Mouse (Mus musculus) intestine, embryonic 14.5 days (tissue): ENCODE measurements at regions not wholly inside any gene's neighbourhood (a gene's known extent, or its start where the extent isn't known, plus 50 kb on each side); places are given as distances from the start of the nearest gene placed in this dataset.

Source experiments
- ATAC-seq: fragments of 200-750 bp; cut with Nextera tagmentation; replicated peaks from 2 replicates; pipeline ENCODE4 v1.8.0; 2017; ENCODE audit warnings: low read depth, moderate number of reproducible peaks, moderate TSS enrichment, moderate library complexity; ENCODE audit not compliant: low FRiP score, low TSS enrichment
- DNase-seq: peaks from one replicate; pipeline ENCODE4 v3.0.0-alpha.2; 2018; ENCODE audit warnings: low spot score
- H3K27ac ChIP-seq: fragments of 300-500 bp; sonication (generic); 2 replicates; pipeline ENCODE4 v1.5.1; 2014; ENCODE audit warnings: low read depth, mild to moderate bottlenecking, control low read depth
- H3K27me3 ChIP-seq: fragments of 300-500 bp; sonication (generic); replicated peaks from 2 replicates; pipeline ENCODE4 v1.6.1; 2014; ENCODE audit warnings: low read length, control low read depth; ENCODE audit not compliant: control insufficient read depth, insufficient read depth
- H3K36me3 ChIP-seq: fragments of 300-500 bp; sonication (generic); 2 replicates; pipeline ENCODE4 v1.6.1; 2014; ENCODE audit warnings: low read length, control low read depth; ENCODE audit not compliant: control insufficient read depth, insufficient read depth
- H3K4me1 ChIP-seq: fragments of 300-500 bp; sonication (generic); replicated peaks from 2 replicates; pipeline ENCODE4 v1.6.1; 2014; ENCODE audit warnings: low read length, control low read depth, mixed read lengths; ENCODE audit not compliant: control insufficient read depth, insufficient read depth
- H3K4me2 ChIP-seq: fragments of 300-500 bp; sonication (generic); 2 replicates; pipeline ENCODE4 v1.6.1; 2014; ENCODE audit warnings: low read length
- H3K4me3 ChIP-seq: fragments of 300-500 bp; sonication (generic); 2 replicates; pipeline ENCODE4 v1.5.1; 2014; ENCODE audit warnings: low read depth, low read length, control low read depth, mixed read lengths
- H3K9ac ChIP-seq: fragments of 300-500 bp; sonication (generic); 2 replicates; pipeline ENCODE4 v1.6.1; 2014; ENCODE audit warnings: mild to moderate bottlenecking, low read length
- H3K9me3 ChIP-seq: fragments of 300-500 bp; sonication (generic); 2 replicates; pipeline ENCODE4 v1.6.1; 2016; ENCODE audit warnings: low read length, control low read depth; ENCODE audit not compliant: control insufficient read depth
- WGBS: fragments of 180-500 bp; shearing (Covaris S2); extraction: QIAGEN DNeasy Blood & Tissue Kit; methylation state at CpG from one replicate; pipeline ENCODE4 v1.1.7; 2014; 5-methylcytosine and 5-hydroxymethylcytosine counted together

GRCm38 (mm10) chr7:74928226-74928927 is 373.8 kb upstream of the Slco3a1 start:
- Histone ChIP-seq H3K27me3 (no peaks in the 10 kb centered on the region), H3K9me3 (no peaks in the 10 kb centered on the region), H3K36me3 (no peaks in the 10 kb centered on the region), H3K9ac (no peak overlapping the region), H3K4me2 (no peak overlapping the region), H3K27ac (no peak overlapping the region), H3K4me3 (no peak overlapping the region), H3K4me1 (no peaks in the 10 kb centered on the region; the same call in 1 of the 2 replicates)
- DNase-seq: no peak
- 66% methylated on average over 6 of the region's 6 CpGs for WGBS
- no peak for ATAC-seq

GRCm38 (mm10) chr7:74926729-74927128 is 372.1 kb upstream of the Slco3a1 start:
- ATAC-seq (no peak), DNase-seq (no peak)
- Histone ChIP-seq H3K9ac (no peak overlapping the region), H3K27ac (peak overlapping the region; percentile 29; the same call in 1 of the 2 replicates), H3K36me3 (no peaks in the 10 kb centered on the region), H3K27me3 (no peaks in the 10 kb centered on the region), H3K4me1 (no peaks in the 10 kb centered on the region; the same call in 1 of the 2 replicates), H3K4me3 (no peak overlapping the region), H3K9me3 (no peaks in the 10 kb centered on the region), H3K4me2 (no peak overlapping the region)
- WGBS: 16% methylated on average over 2 of the region's 2 CpGs

GRCm38 (mm10) chr7:74924156-74924555 is 369.6 kb upstream of the Slco3a1 start:
- H3K36me3 ChIP-seq: no peaks in the 10 kb centered on the region
- WGBS: 85% methylated on average over 1 of the region's 1 CpGs
- H3K4me3 ChIP-seq: no peak overlapping the region
- no peak overlapping the region for H3K4me2 ChIP-seq
- H3K9ac ChIP-seq: no peak overlapping the region
- no peaks in the 10 kb centered on the region for H3K27me3 ChIP-seq
- H3K9me3 ChIP-seq: no peaks in the 10 kb centered on the region
- ATAC-seq (no peak), DNase-seq (no peak)
- no peak overlapping the region for H3K27ac ChIP-seq
- H3K4me1 ChIP-seq: no peaks in the 10 kb centered on the region; the same call in 1 of the 2 replicates

GRCm38 (mm10) chr7:74908311-74908962 is 353.9 kb upstream of the Slco3a1 start:
- no peak overlapping the region for H3K9ac ChIP-seq
- ATAC-seq (no peak), DNase-seq (no peak)
- H3K4me2 ChIP-seq: no peak overlapping the region
- no peak overlapping the region for H3K27ac ChIP-seq
- H3K27me3 ChIP-seq: no peaks in the 10 kb centered on the region
- 58% methylated on average over 3 of the region's 3 CpGs for WGBS
- no peak overlapping the region for H3K4me3 ChIP-seq
- no peaks in the 10 kb centered on the region for H3K4me1 ChIP-seq
- H3K36me3 ChIP-seq: no peaks in the 10 kb centered on the region
- H3K9me3 ChIP-seq: no peaks in the 10 kb centered on the region

GRCm38 (mm10) chr7:74907391-74907790 is 352.8 kb upstream of the Slco3a1 start:
- no peak overlapping the region for H3K4me2 ChIP-seq
- no peaks in the 10 kb centered on the region for H3K9me3 ChIP-seq
- no peak for ATAC-seq
- WGBS: 68% methylated on average over 1 of the region's 1 CpGs
- no peaks in the 10 kb centered on the region for H3K4me1 ChIP-seq
- H3K27ac ChIP-seq: no peak overlapping the region
- no peak overlapping the region for H3K9ac ChIP-seq
- H3K4me3 ChIP-seq: no peak overlapping the region
- no peak for DNase-seq
- no peaks in the 10 kb centered on the region for H3K27me3 ChIP-seq
- H3K36me3 ChIP-seq: no peaks in the 10 kb centered on the region

GRCm38 (mm10) chr7:74877466-74877865 is 322.9 kb upstream of the Slco3a1 start:
- DNase-seq: no peak
- 75% methylated on average over 3 of the region's 3 CpGs for WGBS

GRCm38 (mm10) chr7:74876667-74877066 is 322.1 kb upstream of the Slco3a1 start:
- ATAC-seq: no peak
- WGBS: 38% methylated on average over 4 of the region's 4 CpGs
- no peak for DNase-seq
- Histone ChIP-seq H3K4me2 (no peak overlapping the region), H3K4me3 (no peak overlapping the region), H3K27ac (no peak overlapping the region), H3K9me3 (no peaks in the 10 kb centered on the region), H3K4me1 (no peaks in the 10 kb centered on the region), H3K27me3 (no peaks in the 10 kb centered on the region), H3K36me3 (no peaks in the 10 kb centered on the region), H3K9ac (no peak overlapping the region)

More at GRCm38 (mm10) chr7:74877466-74877865, 322.9 kb upstream of the Slco3a1 start:
- Histone ChIP-seq H3K9ac (no peak overlapping the region), H3K27ac (no peak overlapping the region), H3K4me2 (no peak overlapping the region), H3K4me1 (no peaks in the 10 kb centered on the region), H3K27me3 (no peaks in the 10 kb centered on the region), H3K4me3 (no peak overlapping the region), H3K9me3 (no peaks in the 10 kb centered on the region), H3K36me3 (no peaks in the 10 kb centered on the region)
- ATAC-seq: no peak

- ATAC-seq: no peak
- no peak overlapping the region for H3K27ac ChIP-seq
- no peaks in the 10 kb centered on the region for H3K27me3 ChIP-seq
Observed at GRCm38 (mm10) chr7:74870250-74870649, 315.7 kb upstream of the Slco3a1 start.

GRCm38 (mm10) chr7:74862727-74863126 is 308.1 kb upstream of the Slco3a1 start:
- DNase-seq: no peak
- H3K4me3 ChIP-seq: no peak overlapping the region
- no peaks in the 10 kb centered on the region for H3K9me3 ChIP-seq
- no peak overlapping the region for H3K4me2 ChIP-seq
- H3K27ac ChIP-seq: no peak overlapping the region
- H3K36me3 ChIP-seq: no peaks in the 10 kb centered on the region
- WGBS: 23% methylated on average over 3 of the region's 3 CpGs
- H3K27me3 ChIP-seq: no peaks in the 10 kb centered on the region
- H3K4me1 ChIP-seq: no peaks in the 10 kb centered on the region
- H3K9ac ChIP-seq: no peak overlapping the region
- peak; percentile 82 for ATAC-seq

More at GRCm38 (mm10) chr7:74870250-74870649, 315.7 kb upstream of the Slco3a1 start:
- Histone ChIP-seq H3K9me3 (no peaks in the 10 kb centered on the region), H3K9ac (no peak overlapping the region), H3K4me3 (no peak overlapping the region), H3K4me2 (no peak overlapping the region), H3K4me1 (no peaks in the 10 kb centered on the region), H3K36me3 (no peaks in the 10 kb centered on the region)
- WGBS: 50% methylated on average over 1 of the region's 1 CpGs
- DNase-seq: no peak
